Mouse (Mus musculus) bone marrow macrophage, adult 2 months (primary cell): ENCODE measurements around the gene Gm49388.

ENCODE experiments used
- CTCF ChIP-seq: IDR thresholded peaks from 2 replicates; pipeline ENCODE4 v1.5.1; 2012; ENCODE audit warnings: low read depth, mild to moderate bottlenecking, low read length, moderate library complexity
- POLR2A ChIP-seq: IDR thresholded peaks from 2 replicates; pipeline ENCODE4 v1.6.1; 2012; ENCODE audit warnings: mild to moderate bottlenecking, low read depth, low read length, borderline replicate concordance

- TF ChIP-seq POLR2A (no peak), CTCF (no peak)
Measured at GRCm38 (mm10) chr7:127799211-127799610, 13.8 kb downstream of the Gm49388 start.
